Mouse (Mus musculus) mouse trophoblast stem cell (cell line): Measurements from ENCODE around the gene Steap3.

Experiments
- in situ Hi-C, 2 experiments: fragments of 300-500 bp; cut with MseI, MboI; formaldehyde crosslinking; loops; 2 replicates in 1 of 2; 3 replicates in 1 of 2; pipeline ENCODE4 v1.15.1; 2025

The Steap3 gene

GRCm38 (mm10) chr1:120154232-120154631 is 118.3 kb downstream of the Steap3 start:
- in situ Hi-C loops = loop anchor here in 1 of 2 experiments (10.0 kb wide), 1 partner anchor 129 kb away; no protein-coding TSS in a partner anchor

- in situ Hi-C loops = loop anchor here in 1 of 2 experiments (5.0 kb wide), 1 partner anchor 45 kb away; no protein-coding TSS in a partner anchor
These were observed 125.5 kb downstream of the Steap3 start for GRCm38 (mm10) chr1:120146994-120147393.

- in situ Hi-C loops = loop anchor here in 1 of 2 experiments (5.0 kb wide), 1 partner anchor 43 kb away; no protein-coding TSS in a partner anchor
These were observed 126.8 kb downstream of the Steap3 start for GRCm38 (mm10) chr1:120145527-120146216.

- in situ Hi-C loops = no loop called here
These were observed 130.0 kb downstream of the Steap3 start for GRCm38 (mm10) chr1:120142551-120142950.
